Mouse (Mus musculus) testis, adult 2 months (tissue): ENCODE data around the gene Elp1. TPM values are rescaled to one million over a fixed set of nuclear protein-coding genes. Genes with fewer than 3 reads are reported as not detected.

Experiments used
- H3K27ac ChIP-seq: fragments of 200-500 bp; 2 replicates; pipeline ENCODE4 v1.5.1; 2012; ENCODE audit warnings: low read depth, low read length; ENCODE audit not compliant: control insufficient read depth, insufficient read depth
- H3K27me3 ChIP-seq: fragments of 200-500 bp; 2 replicates; pipeline ENCODE4 v1.6.1; 2012; ENCODE audit warnings: mild to moderate bottlenecking, low read length, moderate library complexity; ENCODE audit not compliant: control insufficient read depth, insufficient read depth
- H3K36me3 ChIP-seq: fragments of 200-500 bp; 2 replicates; pipeline ENCODE4 v1.6.1; 2012; ENCODE audit warnings: mild to moderate bottlenecking, low read length; ENCODE audit not compliant: control insufficient read depth, insufficient read depth
- H3K4me1 ChIP-seq: fragments of 200-500 bp; 2 replicates; pipeline ENCODE4 v1.6.1; 2012; ENCODE audit warnings: low read length; ENCODE audit not compliant: control insufficient read depth, insufficient read depth
- H3K4me3 ChIP-seq: fragments of 200-500 bp; 2 replicates; pipeline ENCODE4 v1.5.1; 2012; ENCODE audit warnings: low read depth, mild to moderate bottlenecking, low read length, moderate library complexity, mixed read lengths; ENCODE audit not compliant: control insufficient read depth
- CTCF ChIP-seq: fragments of 200-500 bp; IDR thresholded peaks from 2 replicates; pipeline ENCODE4 v1.5.1; 2012; ENCODE audit warnings: low read depth, mild to moderate bottlenecking, inconsistent platforms, low read length, moderate library complexity; ENCODE audit not compliant: control insufficient read depth, insufficient read depth, insufficient replicate concordance
- POLR2A ChIP-seq: fragments of 200-500 bp; IDR thresholded peaks from 2 replicates; pipeline ENCODE4 v1.6.1; 2012; ENCODE audit warnings: low read depth, mild to moderate bottlenecking, inconsistent platforms, low read length, moderate library complexity; ENCODE audit not compliant: control insufficient read depth
- polyA plus RNA-seq: library from polyadenylated mRNA; depleted of rRNA; stranded (reverse); fragments of >200 nt; gene quantifications from 2 replicates; pipeline ENCODE4 v1.2.3, GENCODE M21; 2012; rRNA removed

Gene Elp1
- 7.7 and 7.8 TPM in 2 replicates for polyA plus RNA-seq

- Histone ChIP-seq H3K27ac (peak within 1 kb of the TSS; percentile 88), H3K4me1 (no peaks in the 10 kb centered on the region), H3K4me3 (peak within 1 kb of the TSS; percentile 89), H3K27me3 (no peaks in the 10 kb centered on the region), H3K36me3 (no peaks in the 10 kb centered on the region; the same call in 1 of the 2 replicates)
- no peak for TF ChIP-seq CTCF
- peak; percentile 84 for TF ChIP-seq POLR2A
These were observed at the start of gene Elp1, which contains the start of gene Fam206a for GRCm38 (mm10) chr4:56801907-56802668. Gene Elp1 (minus strand): TSS chr4:56802331. Gene Fam206a (plus strand): TSS chr4:56802345.

DNA sequence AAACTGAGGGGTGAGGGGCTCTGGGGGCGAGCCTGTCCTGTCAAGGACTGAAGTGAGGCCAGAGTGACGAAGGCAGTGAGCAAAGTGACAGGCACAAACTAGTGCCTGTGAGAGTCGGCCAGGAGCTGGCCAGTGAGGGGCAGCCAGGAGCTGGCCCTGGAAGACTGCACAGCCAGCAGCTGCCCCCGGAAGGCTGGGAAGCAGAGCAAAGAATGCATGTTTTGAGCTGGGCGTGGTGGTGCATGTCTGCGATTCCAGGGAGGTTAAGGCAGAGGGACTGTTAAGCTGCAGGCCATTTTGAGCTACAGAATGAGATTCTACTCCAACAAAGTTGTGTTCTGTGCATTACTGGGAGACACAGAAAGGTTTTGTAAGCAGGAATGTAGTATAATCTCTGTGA is 48.6 kb upstream of the Elp1 start:
- Histone ChIP-seq H3K27ac (no peak overlapping the region), H3K36me3 (no peaks in the 10 kb centered on the region), H3K4me3 (no peak overlapping the region), H3K4me1 (no peaks in the 10 kb centered on the region), H3K27me3 (no peaks in the 10 kb centered on the region)
- TF ChIP-seq CTCF = no peak
- no peak for TF ChIP-seq POLR2A

DNA sequence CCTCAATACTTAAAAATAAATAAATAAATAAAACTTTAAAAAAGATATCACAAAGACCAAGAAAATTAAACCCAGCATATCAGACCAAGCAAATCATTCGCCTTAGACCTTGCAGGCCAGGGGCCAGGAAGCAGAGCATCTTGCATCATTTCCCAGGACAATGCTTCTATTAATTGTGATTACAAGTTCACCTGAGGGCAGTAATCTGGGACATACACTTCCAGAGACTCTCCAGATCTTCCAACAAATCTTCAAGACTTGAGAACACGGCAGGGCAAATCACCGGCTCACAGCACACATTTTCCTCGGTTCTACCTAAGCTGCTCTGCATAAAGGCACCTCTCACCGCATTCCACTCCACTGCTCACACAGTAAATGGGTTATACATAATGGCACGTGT is 45.9 kb upstream of the Elp1 start:
- H3K36me3 ChIP-seq = no peaks in the 10 kb centered on the region
- no peak overlapping the region for H3K4me3 ChIP-seq
- TF ChIP-seq CTCF (no peak), POLR2A (no peak)
- H3K27ac ChIP-seq = no peak overlapping the region
- H3K27me3 ChIP-seq = no peaks in the 10 kb centered on the region
- no peaks in the 10 kb centered on the region for H3K4me1 ChIP-seq

- Histone ChIP-seq H3K4me3 (no peak overlapping the region), H3K4me1 (no peaks in the 10 kb centered on the region), H3K36me3 (no peaks in the 10 kb centered on the region), H3K27me3 (no peaks in the 10 kb centered on the region), H3K27ac (no peak overlapping the region)
- TF ChIP-seq CTCF (no peak), POLR2A (no peak)
These were observed 45.3 kb upstream of the Elp1 start for GRCm38 (mm10) chr4:56847400-56847799.

DNA sequence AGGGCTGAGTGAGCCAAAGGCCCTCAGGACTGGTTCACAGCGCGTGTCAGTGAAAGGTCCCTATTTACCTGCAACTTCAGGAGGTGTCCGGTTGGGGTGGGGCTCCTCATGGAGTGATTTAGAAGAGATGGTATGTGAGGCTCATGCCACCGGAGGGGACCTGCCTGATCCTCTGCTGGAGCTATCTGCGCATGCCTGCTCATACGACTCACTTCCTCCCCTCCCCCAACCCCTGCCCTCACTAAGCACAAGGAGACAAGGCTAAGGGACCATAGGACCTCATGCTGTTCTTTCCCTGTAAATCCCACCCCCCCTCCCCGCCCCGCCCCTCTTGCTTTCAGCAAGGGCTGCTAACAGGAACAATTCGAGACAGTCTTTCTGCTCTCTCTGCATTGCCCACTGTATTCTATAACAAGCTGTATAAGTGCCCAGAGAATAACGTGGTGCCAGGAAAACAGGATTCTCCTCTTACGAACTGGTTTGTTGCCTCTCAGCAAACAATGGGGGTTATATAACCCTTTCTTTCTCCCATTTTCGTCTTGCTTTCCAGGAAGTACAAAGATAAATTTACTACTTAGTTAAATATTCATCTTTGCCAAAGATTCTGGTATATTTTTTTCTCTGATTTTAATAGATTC is 43.9 kb upstream of the Elp1 start:
- Histone ChIP-seq H3K27me3 (no peaks in the 10 kb centered on the region), H3K36me3 (no peaks in the 10 kb centered on the region), H3K27ac (no peak overlapping the region), H3K4me1 (no peaks in the 10 kb centered on the region), H3K4me3 (no peak overlapping the region)
- TF ChIP-seq POLR2A = no peak
- TF ChIP-seq CTCF = no peak

- Histone ChIP-seq H3K4me1 (no peaks in the 10 kb centered on the region), H3K36me3 (no peaks in the 10 kb centered on the region), H3K4me3 (no peak overlapping the region), H3K27ac (no peak overlapping the region), H3K27me3 (no peaks in the 10 kb centered on the region)
- TF ChIP-seq CTCF (no peak), POLR2A (no peak)
These were observed 42.8 kb upstream of the Elp1 start for GRCm38 (mm10) chr4:56844911-56845310.

DNA sequence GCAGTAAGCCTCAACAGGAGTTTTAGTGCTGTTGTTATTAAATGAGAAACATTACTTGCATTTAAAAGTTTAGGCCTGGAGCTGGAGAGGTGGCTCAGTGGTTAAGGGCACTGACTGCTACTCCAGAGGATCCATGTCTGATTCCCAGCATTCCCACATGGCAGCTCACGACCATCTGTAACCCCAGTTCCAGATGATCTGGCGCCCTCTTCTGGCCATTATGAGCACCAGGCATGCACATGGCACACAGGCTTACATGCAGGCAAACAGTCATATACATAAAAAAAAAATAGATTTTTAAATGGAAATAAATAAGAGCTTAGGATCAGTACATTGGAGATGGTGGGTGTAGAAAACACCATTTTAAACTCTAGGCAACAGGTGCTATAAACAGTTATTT is 41.8 kb upstream of the Elp1 start:
- H3K27ac ChIP-seq = no peak overlapping the region
- TF ChIP-seq CTCF (peak; percentile 61; the same call in 1 of the 2 replicates), POLR2A (no peak)
- no peaks in the 10 kb centered on the region for H3K36me3 ChIP-seq
- no peak overlapping the region for H3K4me3 ChIP-seq
- H3K4me1 ChIP-seq = no peaks in the 10 kb centered on the region
- no peaks in the 10 kb centered on the region for H3K27me3 ChIP-seq
